Mouse (Mus musculus) brain, embryonic 14.5 days (tissue): Measurements from ENCODE around the gene Dpp6.

Experiments used
- CTCF ChIP-seq: fragments of 200-500 bp; IDR thresholded peaks from 2 replicates; pipeline ENCODE4 v1.5.1; 2012; ENCODE audit warnings: inconsistent platforms, mild to moderate bottlenecking, moderate library complexity, borderline replicate concordance; ENCODE audit not compliant: insufficient read depth, insufficient read length; ENCODE audit errors: extremely low read depth
- POLR2A ChIP-seq: fragments of 200-500 bp; IDR thresholded peaks from 2 replicates; pipeline ENCODE4 v1.6.1; 2012; ENCODE audit warnings: mild to moderate bottlenecking, inconsistent platforms, borderline replicate concordance; ENCODE audit not compliant: poor library complexity, insufficient read depth, insufficient read length, severe bottlenecking; ENCODE audit errors: extremely low read depth

GRCm38 (mm10) chr5:27247793-27248192 is 430.8 kb downstream of the Dpp6 start:
- TF ChIP-seq CTCF: no peak
- TF ChIP-seq POLR2A: no peak
